Mouse (Mus musculus): ENCODE data around the gene Flt1.
A peak's percentile ranks its signal among the peaks of the same experiment; 100 is the strongest.

Flt1 gene

DNA sequence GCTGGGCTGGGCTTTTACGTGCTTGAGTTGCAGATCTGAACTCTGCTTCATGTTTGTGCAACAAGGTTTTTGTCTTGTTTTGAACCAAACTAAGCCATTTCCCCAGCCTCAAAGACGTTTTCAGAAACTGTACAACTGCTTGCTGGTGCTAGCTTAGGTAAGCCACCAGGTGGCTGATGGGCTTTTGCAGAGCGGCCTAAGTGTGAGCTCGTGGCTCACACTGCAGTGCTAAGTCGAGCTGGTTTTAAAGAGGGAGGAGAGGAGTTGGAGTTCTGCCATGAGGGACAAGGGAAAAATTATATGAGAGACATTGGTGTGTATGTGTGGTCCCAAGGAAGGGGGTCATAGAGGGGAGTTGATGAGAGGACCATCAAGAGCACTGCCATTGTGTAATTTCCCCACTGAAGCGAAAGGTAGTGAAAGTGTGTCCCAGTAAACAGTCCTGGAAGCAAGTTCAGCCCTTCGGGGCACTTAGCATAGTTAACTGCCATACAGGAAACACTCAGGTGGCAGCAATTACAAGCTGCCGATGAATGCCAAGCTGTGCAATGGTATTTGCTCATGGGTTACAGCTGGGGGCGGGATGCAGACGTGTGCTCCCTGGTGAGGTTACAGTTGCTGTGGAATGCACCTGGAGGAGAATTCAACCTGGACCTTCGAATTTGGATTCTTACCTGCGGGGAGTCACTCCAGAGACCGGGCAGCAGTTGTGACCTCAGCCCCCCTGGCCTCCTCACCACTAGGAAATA, 173.8 kb downstream of the Flt1 start:
- no peak for DNase-seq (ENCODE audit: low spot score in 2 of 2)

DNA sequence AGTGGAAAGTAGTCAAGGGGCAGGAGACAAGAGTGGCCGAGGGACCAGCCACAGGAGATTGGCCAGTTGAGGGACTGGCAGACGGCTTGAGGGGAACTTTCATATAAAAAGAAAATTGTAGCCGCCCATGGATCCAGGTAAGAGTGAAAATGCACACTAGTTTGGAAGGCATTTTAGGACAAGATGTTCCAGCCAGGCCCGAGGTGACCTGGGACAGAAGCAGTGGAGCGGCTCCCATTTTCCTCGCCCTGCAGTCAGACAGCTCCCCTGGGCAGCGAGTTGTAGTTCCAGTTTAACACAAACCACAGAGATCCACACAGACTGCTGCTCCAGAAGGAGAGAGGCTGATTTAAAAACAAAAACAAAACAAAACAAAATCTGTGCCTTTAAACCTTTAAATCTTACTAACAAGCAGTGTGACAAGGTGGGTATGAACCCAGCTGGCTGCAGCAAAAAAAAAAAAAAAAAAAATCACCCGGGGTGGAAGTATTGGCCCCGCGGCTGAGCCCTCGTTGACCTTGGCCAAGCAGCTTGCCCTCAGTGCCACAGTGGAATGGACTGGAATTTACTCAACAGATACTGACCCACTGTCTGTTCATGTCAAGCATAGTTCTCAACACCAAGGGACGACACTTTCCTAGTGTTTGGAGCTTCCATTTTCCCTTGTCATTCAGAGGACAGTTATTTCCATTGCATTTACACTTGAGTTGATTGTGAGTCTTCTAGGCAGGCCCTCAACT, 176.6 kb downstream of the Flt1 start:
- no peak for DNase-seq (ENCODE audit: low spot score in 2 of 2)

DNA sequence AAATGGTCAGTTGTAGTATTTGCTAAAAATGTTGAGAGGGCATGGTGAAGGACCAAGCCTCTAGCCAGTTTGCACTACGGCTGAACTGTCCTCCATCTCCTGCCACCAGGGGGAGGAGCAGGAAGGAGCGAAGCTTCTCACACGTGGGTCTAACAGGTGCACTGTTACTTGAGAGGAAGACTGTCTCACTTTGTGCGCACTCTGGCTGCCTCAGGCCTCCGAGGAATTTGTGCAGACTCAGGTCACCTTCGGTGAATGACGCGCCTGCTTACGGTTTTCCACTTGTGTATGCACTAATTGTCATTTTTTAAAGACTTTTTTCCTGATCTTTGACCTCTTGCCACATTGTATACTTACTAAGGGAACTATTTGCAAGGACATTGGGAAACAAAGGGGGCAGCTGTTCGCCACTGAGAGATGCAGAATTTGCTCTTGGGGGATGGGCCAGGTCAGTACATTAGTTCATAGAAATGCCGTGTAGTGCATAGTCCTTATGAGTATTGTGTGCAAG, 180.0 kb downstream of the Flt1 start:
- DNase-seq (ENCODE audit: low spot score in 2 of 2) = peak in 1 of 2 experiments; percentile 55

DNA sequence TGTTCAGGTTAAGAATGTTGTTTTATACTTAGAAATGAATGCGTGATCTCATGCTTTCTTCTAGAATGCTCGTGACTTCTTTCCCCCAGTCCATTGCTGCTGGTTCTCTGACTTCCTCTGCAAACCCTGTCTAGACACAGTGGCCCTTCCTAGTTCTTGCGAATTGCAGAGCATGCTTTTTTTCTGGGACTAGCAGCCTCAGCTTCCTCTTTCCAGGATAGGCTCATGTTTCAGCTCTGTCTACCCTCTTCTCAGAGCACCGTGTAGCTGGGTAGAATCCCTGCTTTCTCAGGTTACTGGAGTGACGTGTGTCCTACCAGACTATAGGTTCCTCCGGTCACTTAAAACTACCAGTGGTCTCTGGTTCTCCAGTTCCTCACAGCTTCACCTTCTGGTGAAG, 183.5 kb downstream of the Flt1 start:
- DNase-seq (ENCODE audit: low spot score in 2 of 2) = no peak

DNA sequence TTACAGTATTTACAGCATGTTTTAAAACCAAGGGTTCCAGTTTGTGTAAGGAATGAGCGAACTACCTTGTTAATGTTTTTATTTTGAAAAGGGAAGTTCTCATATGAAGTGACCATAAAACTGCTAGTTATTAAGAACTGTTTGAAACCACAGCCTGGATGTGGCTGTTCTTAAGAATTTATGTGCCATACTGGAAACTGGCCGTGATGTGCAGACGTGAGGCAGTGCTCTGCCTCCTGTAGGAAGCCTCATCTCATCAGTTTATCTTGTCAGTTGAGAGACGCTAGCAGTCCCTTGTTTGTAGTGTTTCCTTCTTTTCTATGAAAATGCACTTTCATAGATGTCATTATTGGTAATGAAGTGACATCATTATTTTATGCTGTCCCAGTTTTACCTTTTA, 186.0 kb downstream of the Flt1 start:
- no peak for DNase-seq (ENCODE audit: low spot score in 2 of 2)

DNA sequence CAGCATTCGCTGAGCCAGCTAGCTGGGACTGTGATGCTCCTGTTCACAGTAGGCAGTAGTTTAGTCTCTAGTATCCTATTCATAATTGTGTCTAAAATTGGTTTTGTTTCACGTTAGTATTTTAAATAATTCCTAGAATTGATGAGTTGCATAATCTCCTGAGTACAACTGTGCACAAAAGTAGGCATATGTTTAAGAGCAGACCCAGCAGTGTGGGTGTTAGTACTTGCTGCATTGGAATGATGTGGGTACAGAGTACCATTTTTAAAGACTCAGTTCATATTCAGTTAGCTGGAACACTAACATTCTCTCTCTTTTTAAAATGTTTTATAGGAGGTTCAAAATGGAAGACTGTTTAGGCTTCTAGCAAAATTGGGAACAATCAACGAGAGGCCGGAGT, 186.4 kb downstream of the Flt1 start:
- DNase-seq (ENCODE audit: low spot score in 2 of 2) = no peak

DNA sequence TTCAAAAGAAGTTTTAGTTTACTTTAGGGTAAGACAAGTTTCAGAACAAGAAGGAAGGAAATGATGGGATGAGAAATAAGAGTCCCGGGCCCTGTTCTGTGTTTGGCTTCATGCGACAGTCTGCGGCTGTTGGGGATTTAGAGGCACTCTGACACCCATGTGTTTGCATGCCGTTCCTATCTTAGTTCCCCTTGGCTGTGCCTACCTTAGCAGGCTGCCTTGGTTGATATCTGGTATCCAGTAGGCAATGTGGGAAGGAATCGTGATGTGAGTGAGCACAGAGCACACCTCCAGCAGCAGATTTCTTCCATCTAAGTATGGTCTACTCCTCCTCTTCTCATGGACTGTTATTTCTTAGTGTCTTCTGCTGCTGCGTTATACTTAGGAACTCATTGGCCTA, 193.8 kb downstream of the Flt1 start:
- DNase-seq (ENCODE audit: low spot score in 2 of 2) = no peak

DNA sequence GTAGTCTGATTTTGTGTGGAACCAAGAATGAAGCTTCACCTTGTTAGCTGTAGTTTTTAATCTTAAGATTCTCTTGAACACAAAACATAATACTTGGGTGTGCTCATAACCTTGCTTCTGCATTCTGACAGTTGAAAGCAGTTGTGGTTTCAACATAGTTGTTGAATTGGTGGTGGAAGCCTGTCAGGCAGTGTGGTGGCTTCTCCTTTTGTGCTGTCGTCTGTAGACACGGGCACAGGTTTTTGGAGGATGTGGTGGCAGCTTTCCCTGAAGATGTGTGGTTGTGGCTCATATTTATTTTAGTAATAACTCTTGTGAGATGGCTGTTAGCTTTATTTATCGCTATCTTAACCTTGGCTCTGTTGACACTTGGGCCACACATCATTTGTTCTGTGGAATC, 198.0 kb downstream of the Flt1 start:
- DNase-seq (ENCODE audit: low spot score in 2 of 2) = no peak

DNA sequence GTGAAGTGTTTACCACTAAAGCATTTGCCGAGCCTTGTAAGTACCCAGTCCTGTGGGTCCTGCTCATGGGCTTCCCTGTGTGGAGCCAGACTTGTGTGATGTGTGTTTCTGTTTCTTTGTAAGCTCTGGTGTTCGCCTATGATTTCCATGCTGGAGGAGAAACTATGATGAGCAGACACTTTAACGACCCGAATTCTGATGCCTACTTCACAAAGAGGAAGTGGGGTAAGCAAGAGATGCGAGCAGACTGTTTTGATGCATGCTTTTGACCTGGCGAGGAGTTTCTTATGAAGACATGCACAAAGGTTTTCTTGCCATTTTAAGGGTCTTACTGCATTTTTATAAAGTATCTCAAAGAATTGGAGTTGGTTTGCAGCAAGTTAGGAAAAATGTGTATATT, 198.8 kb downstream of the Flt1 start:
- no peak for DNase-seq (ENCODE audit: low spot score in 2 of 2)

All from spleen, postnatal 10 days (tissue).